Mouse (Mus musculus): ENCODE data around the gene Fmnl1.

Fmnl1 gene

GRCm38 (mm10) chr11:103161449-103161848 lies 9.5 kb upstream of the Fmnl1 start:
- peak; percentile 26 for DNase-seq

DNA sequence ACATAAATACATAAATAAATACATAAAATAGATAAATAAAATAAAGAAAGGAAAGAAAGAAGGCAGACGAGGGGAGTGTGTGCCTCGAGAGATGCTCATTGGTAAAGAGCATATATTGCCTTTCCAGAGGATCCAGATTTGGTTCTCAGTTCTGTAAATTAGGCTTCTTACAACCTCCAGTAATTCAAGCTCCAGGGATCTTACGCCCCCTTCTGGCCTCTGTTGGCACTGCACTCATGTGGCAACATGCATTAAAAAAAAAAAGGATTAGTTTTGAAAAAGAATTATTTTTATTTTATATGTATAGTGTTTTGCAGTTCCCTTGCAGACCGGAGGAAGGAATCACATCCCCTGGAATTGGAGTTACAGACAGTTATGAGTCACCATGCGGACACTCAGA lies 8.8 kb upstream of the Fmnl1 start:
- peak; percentile 38 for DNase-seq

DNA sequence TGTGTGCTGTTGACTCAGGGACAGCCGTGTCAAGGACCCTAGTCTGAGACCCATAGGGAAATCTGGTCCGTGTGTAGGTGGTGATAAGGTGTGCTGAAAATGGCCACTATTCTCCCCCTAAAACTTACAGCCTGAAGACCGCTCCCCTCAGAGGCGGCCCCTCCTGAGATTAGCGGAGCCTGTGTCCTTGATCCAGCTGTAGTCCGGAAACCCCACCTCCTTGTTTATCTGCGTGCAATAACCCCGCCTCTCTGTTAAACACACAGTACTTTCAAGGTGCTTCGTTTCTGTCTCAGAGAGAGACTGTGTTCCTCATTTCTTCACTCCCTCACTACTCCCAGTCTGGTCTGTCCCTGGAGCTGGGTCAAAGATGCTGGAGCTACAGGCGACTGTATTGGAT lies 6.5 kb upstream of the Fmnl1 start:
- no peak for DNase-seq

GRCm38 (mm10) chr11:103168690-103169390 lies 2.1 kb upstream of the Fmnl1 start:
- peak; percentile 87 for DNase-seq

GRCm38 (mm10) chr11:103169664-103170063 lies 1.2 kb upstream of the Fmnl1 start:
- no peak for DNase-seq

- no peak for DNase-seq
Measured at GRCm38 (mm10) chr11:103170111-103170493, 805 bp upstream of the Fmnl1 start.

DNA sequence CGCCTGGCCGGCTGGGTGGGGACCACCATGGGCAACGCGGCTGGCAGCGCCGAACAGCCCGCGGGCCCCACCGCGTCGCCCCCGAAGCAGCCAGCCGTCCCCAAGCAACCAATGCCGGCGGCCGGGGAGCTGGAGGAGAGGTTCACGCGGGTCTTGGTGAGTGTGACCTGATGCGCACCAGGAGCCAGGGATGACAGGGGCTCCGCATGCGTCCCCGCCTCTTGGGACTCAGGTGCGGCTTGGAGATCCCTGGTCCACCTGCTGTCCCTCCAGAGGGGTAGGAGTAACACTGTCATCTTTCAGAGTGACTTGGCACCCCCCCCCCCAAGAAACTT lies 346 bp downstream of the Fmnl1 start:
- DNase-seq, result no peak

DNA sequence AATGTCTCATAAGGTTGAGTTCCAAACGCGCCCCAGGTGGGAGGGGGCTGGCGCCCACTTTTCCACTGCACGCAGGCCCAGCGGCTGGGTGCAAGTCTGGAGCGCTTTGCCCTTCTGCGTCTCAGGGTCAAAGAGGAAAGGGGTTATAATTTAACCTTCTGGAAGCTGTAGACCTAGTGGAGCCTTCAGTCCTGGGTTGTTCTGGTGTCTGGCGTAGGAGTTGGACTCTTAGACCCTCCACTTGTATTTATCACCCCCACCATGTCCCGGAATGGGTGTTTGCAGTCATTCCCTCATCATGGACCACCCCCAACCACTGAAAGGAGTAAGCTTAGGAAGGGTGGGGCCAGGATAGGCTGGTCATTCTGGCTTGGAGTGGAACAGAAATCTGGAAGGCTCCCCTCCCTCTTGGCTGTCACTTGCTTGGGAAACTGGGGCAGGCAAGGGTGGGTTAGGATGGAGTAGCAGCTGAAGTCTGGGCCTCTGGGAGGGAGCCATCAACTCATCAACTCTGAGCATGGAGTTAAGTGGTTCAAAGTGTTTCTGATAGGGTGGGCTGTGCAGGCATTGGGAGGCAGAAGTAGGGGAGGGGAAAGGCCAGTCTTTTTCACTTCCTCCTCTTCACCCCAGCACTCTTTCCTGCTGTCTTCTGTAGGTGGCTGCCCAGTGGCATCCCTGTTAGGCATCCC lies 940 bp downstream of the Fmnl1 start:
- peak; percentile 92 for DNase-seq

DNA sequence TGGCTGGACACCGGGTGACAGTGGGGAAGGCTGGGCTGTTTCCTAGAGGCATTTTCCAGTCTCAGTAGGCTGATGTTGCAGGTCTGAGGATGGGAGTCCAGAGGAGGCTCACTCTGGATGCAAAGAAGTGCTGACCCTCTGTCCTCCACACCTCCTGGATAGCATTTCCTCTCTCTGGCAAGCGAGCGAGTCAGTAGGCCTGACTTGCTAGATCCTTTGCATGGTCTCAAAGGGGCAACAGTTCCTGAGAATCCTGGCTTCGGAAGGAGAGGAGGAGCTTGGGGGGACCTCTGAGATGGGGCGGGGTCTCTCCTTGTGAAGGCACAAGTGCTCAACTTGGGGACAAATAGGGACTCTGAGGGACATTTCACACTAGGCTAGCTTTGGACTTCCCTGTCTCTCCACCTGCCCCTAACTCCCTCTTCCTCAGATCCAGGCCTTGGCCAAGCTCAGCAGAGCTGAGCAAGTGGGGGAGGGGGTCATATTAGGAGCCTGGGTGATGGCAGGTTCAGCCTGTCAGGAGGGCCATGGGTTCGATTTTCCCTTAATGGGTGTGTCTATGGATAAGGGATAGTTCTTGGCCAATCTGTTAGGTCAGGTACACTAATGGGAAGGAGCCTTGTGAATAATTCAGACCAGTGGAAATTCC lies 1.6 kb downstream of the Fmnl1 start:
- no peak for DNase-seq

- no peak for DNase-seq
Measured at GRCm38 (mm10) chr11:103173041-103173770, 2.3 kb downstream of the Fmnl1 start.

DNA sequence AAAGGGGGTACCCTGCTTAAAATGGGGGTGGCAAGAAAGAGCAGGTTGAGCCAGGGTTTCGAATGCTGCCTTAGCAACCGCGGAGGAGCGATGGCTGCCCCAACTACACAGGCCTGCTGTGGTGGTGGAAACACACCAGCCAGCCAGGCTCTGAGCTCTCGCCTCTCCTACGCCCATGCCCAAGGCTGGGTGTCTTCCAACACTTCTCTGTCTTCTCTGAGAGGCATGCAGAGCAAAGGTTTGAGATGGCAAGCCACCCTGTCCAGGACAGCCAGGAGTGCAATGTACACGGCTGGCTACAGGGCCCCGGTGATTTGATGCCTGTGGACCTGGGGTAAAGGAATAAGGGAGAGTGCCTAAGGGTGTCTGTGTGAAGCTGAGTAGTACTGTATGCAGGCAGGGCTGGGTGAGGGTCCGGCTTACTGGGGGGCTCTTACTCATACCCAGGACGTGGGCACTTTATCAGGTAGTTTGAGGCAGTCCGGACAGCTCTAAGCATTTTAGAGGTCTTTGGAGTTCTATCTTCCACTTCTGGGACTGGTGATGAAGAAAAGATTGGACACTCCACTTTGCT lies 3.0 kb downstream of the Fmnl1 start:
- DNase-seq, result peak; percentile 72

DNA sequence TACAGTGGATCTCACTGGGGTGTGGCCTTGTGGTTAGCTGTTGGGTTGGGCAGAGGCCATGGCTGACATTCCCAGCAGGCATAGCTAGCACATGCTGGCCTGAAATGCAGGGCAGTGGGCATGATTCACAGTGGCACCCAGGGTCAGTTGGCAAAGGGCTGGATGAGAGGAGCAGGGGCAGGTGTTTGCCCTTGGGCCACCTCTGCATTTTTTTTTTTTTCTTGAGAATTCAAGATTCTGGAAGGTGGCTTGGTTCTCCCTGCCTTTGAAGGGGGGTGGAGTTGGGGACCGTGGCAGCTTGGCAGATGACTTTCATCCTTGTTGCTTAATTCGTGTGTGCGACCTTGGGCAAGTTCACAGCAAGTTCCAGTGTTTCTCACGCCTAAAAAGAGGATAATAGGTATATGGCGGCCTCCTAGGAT lies 3.5 kb downstream of the Fmnl1 start:
- peak; percentile 83 for DNase-seq

DNA sequence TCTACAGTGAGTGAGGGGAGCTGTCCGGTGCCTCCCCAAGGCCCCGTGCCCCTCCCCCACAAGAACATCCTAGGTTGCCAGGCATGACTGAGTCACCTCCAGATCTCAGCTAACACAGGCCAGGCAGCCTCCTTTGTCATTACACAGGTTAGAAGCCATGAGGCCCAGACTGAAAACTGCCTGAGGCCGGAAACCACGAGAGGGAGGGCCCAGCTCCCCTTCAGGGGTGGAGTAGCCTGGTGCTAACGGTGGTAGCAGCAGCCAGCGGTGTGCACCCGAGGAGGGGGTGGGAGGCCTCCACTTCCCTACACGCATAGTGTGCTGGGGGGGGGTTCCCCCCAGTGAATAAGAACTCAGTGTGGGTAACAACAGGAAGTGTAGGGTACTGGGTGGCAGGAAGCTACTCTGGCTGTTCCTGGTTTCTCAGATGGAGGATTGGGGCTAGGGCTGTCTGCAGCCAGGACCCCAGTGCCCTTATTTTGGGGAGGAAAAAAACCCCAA lies 4.0 kb downstream of the Fmnl1 start:
- peak; percentile 63 for DNase-seq

GRCm38 (mm10) chr11:103175688-103176442 lies 5.0 kb downstream of the Fmnl1 start:
- DNase-seq, result no peak

GRCm38 (mm10) chr11:103176510-103176909 lies 5.6 kb downstream of the Fmnl1 start:
- no peak for DNase-seq

DNA sequence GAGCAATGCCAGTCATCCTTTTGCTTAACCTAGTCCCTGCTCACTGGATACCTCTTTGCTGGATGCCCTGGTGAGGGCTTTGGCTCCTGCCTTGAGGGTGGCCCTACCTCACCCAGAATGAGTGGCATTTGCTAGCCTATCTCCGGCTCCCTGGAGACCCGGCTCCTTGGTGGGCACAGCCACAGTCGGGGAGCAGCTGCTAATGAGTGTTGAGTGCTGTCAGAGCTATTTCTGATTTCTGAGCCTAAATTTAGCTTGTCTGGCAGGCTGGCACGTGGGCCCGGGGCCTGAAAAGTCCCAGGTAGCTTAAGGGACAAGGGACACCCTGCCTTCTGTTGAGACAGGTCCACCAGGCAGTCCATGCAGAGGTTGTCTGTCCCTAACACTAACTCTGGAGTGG lies 6.3 kb downstream of the Fmnl1 start:
- no peak for DNase-seq

DNA sequence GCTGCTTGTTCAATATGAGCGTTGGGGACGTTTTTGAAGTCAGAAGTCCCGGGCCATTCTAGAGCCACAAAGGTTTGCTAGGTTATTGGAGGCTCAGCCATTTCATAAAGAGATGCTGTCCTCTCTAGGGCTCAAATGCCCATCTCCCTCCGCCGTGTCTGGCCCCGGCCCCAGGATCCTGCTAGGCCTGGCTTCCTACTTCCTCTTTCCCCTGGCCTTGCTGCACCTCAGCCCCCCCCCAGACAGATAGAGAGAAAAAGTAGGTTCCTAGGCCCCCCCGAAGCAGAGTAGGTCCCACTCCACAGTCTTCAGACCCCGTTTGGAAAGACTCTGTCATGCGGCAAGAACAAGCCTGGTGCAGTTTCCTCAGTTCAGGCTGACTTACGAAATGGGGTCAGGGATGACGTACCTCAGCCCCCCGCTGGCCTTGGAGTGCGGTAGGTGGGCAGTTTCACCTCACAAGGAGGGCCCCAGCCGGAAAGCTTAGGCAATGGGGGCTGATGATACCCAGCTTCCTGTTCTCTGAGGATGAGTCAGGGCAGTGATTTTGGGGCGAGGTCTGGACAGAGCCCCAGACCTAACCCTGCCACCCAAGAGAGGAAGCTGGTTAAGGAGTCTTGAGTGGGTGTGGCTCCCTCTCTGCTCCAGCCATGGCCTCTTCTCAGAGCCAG lies 7.0 kb downstream of the Fmnl1 start:
- DNase-seq, result no peak

DNA sequence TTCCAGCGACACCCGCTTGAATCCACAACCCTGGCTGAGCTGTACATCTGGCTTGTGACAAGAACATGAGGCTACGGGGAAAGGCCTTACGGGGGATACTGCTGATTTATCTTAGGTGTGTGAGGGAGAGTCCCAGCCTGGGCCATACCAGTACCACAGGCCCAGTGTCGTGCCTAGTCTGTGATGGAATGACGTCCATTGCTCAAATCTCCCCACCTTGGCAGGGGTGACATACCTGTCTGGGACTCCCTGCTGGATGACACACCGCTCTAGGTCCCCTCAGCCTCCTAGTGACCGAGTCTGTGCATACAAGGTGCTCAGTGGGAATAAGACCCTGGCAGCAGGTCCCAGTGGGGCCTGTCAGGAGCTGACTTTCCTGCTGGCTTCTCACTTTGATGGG lies 7.8 kb downstream of the Fmnl1 start:
- DNase-seq, result no peak

GRCm38 (mm10) chr11:103180426-103180825 lies 9.5 kb downstream of the Fmnl1 start:
- DNase-seq, result peak; percentile 90

GRCm38 (mm10) chr11:103181349-103181748 lies 10.4 kb downstream of the Fmnl1 start:
- no peak for DNase-seq

- DNase-seq, result peak; percentile 96
Measured at GRCm38 (mm10) chr11:103181911-103182310, 11.0 kb downstream of the Fmnl1 start.

DNA sequence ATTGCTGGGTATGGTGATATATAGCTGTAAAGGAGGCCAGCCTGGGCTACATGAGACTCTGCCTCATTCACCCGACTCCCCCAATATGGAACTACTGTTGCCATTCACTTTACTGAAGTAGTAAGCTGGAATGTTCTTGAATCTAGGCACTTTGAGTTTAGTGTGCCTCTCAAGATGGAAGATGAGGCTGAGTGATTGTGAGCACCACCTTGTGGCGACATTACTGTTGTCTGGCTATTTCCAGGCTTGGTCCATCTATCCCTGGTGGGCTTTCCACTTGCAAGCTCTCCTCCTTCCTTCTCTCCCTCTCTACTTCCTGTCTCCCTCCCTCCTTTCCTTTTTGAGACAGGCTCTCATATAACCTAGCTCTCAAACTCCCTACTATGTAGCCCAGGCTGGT lies 14.0 kb downstream of the Fmnl1 start:
- DNase-seq, result peak; percentile 70
